Mouse (Mus musculus) layer of hippocampus, adult 18-20 months (tissue): ENCODE results near the gene Rad51b. TPM values are rescaled to one million over a fixed set of nuclear protein-coding genes. Genes with fewer than 3 reads are reported as not detected.

ENCODE experiments used
- DNase-seq, 2 experiments: peaks; one replicate each; pipeline ENCODE4 v3.0.0; 2022; ENCODE audit warnings: low spot score in 2 of 2
- total RNA-seq, 2 experiments: library from RNA; stranded (reverse); gene quantifications; 2 replicates each; pipeline ENCODE4 v1.2.3; 2021

The Rad51b gene
- total RNA-seq, 2 experiments from 2014 or later = 0.17 TPM; not detected in 1

DNA sequence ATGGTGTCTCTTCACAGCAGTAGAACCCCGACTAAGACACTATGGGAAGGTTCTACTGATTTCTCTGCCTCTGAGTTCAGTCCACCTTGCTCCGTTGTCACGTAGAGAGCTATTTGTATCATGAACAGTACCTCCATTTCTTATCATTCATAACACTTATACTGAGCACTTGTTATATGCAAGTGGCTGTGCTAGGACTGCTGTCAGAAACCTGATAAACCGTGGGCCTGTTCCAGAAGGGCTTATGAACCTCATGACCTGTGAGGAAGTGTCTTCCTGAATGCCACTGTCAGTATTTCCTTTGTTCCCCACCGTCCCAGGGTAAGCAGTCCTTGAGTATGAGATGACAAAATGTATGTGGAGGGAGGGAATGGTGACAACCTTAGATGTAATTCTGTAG lies 181.7 kb downstream of the Rad51b start:
- no peak for DNase-seq

DNA sequence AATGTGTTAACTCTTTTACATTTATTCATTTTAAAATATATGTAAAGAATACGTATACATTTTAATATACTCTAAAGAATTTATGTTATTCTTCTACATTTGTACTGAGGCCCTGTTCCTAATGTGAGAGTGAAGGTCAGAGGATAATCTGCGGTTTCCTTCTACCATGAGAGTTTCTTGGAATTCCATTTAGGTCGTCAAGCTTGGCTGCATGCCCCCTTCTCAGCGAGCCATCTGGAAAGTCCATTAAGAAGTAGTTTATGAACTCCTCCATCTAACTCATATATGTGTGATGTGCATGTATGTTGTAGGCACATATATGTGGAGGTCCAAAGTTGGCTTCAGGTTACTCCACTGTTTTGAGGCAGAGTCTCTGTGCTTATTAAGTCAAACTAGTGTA lies 188.4 kb downstream of the Rad51b start:
- no peak for DNase-seq

DNA sequence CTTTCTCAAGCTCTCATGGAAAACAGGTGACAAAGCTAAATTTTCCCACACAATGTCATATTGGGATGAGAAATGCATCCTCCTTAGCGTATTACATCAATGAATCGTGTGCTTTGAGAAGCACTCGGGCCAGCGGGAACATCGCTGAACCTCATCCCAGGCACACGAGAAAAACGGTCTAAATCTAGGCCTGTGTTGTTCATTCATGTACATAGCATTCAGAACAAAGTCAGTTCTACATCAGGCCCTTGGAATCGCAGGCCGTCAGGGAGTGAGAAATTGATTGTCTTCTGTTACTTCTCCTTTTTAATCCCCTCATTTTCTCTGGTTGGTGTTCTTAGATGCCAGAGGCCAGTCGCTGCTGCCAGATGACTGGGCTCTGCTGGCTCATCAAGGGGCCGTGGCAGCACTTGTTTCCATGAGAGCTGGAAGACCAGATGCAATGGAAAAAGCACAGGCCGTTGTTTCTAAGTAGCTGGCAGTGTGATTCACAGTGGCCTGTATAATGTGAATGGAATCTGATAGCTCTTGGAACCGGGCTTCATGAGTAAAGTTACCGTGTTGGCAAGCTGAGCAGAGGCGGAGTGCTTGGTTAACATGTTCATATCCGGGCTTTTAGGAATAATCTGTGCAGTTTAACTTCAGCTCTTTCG lies 191.6 kb downstream of the Rad51b start:
- peak; percentile 16 to 46 for DNase-seq

DNA sequence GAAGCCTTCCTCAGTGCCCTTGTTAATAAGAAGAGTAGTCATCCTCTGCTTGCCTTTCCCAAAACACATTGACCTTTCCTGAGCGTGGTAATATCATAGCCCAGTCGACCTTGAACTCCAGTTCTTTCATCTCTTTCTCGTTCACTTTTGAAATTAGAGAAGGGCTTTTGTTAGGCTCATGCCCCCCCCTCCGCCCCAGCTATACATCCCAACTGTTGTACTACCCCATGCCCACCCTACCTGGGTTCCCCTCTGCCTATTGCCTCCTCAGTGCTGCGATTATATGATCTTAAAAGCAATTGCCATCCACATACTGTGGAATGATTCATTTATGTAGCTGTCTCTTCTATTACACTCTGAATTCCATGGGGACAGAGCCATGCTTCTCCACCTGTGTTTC lies 193.5 kb downstream of the Rad51b start:
- no peak for DNase-seq

DNA sequence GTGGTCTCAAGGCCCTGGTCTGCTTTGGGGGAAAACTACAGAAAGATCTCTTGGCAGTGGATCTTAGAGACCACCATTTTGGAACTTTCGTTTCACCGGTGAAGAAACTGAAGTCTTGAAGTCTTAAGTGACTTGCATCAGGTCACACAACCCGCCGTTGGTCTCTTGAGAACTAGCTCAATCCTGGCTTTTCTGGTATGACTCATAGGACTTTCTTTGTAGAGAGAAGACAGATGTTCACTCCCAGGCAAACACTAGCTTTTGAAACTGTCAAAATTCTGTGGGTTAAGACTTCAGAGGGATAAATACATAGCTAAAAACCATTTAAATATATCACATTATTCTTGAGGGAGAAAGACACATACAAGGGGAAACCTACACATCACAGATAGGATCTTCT lies 195.1 kb downstream of the Rad51b start:
- DNase-seq = no peak

DNA sequence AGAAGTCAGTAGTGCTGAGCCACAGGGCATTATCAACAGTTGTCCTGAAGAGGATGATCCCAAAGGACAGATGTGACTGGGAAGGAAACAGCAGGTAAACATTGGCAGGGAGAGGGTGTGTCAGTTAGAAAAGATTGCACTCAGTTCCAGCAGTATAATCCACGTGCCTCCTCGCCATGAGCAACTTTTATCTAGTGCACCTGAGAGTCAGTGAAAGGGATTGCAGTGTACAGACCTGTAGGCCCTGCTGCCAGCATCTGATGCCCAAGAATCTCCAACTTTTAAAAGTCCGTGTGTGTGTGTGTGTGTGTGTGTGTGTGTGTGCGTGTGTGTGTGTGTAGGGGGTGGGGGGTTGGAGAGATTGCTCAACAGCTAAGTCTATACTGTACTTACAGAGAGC lies 195.5 kb downstream of the Rad51b start:
- DNase-seq = no peak

DNA sequence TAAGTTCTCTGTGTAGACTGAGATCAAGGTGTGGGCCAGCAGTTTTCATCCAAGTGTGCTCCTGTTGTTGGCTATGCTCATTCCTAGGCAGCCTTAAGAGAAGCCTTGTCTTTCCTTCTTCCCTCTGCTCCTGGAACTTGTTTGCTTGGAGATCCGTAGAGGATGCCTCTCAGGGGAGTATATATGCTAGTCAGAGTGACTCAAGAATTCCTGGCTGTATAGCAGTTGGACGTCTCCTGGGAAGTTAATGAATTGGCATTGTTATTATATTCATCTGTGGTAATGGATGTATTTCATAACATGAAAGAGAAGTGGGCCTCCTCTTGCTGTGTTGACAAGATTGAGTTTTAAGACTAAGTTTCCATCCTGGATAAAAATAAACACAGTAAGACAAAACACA lies 196.4 kb downstream of the Rad51b start:
- DNase-seq = no peak

DNA sequence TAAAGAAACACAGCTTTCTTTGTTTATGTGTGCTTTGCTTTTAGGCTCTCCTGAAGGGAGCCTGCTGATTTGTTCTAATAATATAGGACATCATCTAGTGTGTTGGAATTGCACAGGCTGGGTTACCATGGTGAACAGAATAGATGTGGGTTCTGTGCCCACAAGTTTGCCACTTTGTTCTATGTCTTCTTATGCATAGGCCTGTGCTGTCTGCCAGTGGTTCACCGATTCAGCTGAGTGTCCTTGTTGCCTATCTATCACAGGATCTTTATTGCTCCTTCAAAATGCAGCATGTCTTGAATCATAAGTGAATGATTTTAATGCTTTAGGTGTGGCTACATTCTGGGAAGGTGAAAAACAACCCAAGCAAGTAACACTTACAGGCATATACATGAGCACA lies 201.2 kb downstream of the Rad51b start:
- peak in 1 of 2 experiments; percentile 61 for DNase-seq

DNA sequence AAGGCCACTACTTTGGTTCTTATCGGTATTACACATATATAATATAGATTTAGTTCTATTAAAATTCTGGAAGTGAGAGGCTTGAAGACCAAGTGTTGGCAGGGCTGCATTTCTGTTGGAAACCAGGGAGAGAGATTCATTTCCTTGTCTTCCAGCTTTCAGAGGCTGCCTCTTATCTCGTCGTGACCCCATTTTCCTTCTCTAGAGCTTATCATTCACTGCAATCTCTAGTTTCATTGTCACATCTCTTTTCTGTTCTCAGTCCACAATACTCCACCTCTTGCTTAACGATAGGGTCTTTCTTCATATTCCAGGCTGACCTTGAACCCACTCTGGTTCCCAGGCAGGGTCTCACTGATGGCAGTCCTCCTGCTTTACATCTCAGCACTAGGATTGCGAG lies 202.7 kb downstream of the Rad51b start:
- no peak for DNase-seq

DNA sequence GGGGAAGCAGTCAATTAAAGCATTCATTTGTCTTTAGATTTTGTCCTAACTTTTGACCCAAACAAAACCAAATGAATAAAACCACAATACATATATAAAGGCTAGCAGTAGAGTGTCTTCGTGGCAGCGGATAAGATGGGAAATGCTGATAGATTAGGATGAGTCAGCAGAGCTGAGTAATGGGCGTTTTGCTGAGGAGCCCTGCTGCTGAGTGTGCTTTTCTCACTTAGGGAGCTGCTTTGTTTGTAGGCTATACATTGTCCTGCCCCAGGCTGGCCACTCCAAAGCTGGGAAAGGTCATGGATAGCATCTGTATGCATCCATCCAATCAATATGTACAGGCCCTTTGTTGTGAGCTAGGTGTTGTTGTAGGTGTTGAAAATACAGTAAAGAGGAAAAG lies 204.8 kb downstream of the Rad51b start:
- no peak for DNase-seq

DNA sequence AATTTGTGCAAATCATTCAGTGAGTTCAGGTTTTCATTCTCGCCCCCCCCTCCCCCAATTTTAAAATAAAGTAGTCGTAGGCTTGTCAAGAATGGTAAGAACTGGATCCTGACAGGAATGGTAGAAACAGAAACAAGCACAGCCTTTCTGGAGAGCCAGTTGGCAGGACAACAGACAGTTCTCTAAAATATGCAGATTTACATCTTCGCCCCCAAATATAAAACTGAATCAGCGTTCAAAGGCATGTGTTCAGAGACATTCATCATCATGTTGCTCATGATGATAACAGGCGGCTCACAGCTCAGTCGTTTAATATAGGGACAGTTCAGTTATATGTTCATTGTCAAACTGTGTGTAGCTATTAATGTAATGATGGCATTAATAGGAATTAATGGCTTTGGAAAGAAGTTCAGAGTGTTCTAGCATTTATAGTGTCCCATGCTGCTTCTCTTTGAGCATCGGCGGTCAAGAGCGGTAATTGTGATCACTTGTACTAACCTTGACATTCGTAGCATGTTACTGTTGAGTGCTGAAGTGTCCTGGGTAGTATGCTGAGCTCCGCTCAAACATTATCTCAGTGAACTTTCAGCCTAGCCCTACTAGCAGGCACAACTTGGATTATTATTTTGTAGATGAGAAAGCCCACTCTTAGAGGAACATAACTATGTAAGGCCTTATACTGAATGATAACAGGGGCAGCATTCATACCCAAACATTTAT lies 205.9 kb downstream of the Rad51b start:
- DNase-seq = peak; percentile 40 to 71

DNA sequence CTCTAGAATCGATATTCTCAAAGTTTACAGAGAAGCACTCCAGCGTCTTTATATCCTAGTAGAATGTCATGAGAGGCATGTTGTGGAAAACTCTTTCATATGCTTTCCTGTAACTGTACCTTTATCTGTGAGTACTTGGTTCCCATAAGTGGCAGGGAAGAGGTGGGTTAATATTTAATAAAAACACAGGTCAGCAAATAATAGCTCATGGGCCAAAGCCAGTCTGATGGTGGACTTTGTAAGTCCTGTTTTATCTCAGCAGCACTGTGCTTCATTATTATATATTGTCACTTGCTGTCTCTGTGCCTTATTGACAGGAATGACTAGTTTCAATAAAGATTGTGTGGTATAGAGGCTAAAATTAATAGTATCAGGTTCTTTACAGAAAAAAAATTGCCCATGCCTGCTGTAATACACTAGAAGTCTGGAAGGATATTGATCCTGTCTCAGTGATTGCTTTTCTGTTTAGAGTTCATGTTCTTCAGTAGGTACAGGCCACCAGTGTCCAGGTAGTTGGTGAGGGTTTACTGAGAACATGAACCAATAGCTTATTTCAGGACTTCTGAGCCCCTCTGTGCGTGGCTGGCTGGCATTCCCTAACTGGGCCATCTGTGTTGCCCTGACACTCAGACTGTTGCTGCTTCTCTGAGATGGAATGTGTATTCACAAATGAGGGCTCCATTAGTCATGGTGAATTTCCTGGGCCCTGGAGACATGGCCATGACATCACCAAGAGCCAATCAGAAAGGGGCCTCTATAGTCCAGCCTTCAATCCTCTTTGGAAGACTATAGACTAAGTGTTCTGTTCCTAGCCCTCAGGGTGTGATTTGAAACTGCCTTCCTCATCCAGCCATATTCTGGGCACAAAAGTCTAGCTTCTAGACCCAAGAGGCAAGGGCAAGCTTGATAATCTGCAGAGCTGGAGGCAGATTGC lies 206.8 kb downstream of the Rad51b start:
- DNase-seq = peak; percentile 7 to 46

DNA sequence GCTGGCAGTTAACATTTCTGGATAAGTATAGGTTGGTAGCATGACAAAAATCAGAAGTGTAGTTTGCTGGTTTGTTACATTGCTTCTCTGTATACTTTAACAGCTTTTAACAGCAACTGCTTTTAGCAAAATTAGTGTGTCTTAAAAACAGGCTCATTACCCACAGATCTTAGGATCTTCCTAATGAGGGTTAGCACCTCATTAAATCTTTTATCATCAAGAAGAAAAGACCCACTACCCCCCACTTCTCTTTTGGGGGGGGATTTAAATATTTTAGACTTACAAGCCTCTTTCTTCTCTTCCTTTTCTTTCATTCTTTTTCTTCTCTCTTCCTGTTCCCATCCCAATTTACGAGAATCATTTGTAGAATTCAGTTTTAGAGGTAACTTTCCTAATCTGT lies 207.6 kb downstream of the Rad51b start:
- DNase-seq = no peak

DNA sequence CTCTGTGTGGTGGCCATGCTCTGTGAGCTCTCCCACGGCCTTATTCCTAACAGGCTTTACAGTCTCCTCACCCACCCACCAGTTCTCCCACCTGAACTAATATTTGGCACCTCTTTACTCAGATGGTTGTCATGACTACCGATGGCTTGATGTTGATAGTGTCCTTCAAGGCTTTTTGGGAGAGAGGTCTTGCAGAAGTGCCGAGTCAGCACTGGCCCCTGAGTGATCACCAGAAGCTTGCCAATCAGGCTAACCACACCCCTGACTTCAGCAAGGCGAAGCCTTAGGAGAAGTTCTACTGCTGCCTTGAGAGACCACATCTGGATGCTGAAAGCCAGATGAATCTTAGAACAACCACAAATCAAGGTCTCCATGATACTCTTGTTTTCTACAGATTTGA lies 209.3 kb downstream of the Rad51b start:
- DNase-seq = no peak

DNA sequence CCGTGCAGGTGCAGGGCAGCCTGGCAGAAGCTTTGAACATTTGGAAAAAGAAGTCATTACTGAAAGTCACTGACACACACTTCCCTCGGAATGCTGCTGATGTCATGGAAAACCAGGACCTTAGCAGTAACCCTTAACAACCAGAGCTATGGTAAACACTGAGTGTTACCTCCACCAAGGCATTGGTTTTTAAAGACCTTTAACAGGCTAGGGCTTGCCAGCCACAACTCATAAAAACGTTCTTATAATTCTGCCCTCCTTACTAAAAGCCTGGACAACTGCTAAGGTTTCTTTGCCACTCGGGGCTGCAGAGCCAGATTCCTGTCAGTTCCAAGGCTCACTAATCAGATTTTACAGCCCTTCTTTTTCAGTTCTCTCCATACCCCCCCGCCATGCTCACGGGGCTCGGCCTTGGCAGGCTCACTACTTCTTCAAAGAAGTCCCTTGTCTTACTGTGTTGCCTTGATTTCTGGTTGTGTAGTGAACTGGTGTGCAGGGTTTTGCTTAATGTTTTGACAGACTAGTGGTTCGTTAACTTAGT lies 210.1 kb downstream of the Rad51b start:
- DNase-seq = peak in 1 of 2 experiments; percentile 7

DNA sequence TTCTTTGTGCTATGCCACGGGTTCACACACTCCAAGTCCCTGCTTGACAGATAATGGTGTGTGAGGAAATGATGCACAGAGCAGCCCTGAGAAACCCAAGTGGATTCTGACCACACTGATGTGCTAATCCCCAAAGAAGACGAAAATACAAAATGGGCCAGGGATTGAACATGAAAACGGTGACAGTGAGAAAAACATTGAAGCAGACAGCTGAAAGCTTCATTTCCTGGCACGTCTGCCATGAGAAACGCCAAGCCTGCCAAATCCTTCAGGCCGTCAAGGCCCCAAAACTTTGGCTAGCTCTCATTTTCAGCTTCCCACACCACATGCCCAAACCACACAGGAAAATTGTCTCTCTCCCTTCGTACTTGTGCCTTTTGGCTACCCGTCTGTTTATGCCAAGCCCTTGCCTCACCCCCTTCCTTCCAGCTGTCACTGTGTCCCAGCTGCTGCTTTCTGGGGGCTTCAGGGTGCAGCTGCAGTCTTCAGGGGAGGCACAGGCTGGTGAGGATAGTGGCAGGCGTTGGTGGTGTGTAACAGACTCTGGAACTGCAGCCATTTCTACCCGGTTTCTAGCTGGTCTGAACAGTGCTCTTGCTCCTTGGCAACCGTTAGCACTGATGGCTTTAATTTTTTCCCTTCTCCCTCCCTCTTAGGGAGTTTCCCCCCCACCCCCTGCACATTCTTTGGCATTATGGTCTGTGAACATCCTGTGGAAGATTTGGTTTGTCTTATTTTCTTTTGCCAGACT lies 214.5 kb downstream of the Rad51b start:
- DNase-seq = peak; percentile 74 to 76

DNA sequence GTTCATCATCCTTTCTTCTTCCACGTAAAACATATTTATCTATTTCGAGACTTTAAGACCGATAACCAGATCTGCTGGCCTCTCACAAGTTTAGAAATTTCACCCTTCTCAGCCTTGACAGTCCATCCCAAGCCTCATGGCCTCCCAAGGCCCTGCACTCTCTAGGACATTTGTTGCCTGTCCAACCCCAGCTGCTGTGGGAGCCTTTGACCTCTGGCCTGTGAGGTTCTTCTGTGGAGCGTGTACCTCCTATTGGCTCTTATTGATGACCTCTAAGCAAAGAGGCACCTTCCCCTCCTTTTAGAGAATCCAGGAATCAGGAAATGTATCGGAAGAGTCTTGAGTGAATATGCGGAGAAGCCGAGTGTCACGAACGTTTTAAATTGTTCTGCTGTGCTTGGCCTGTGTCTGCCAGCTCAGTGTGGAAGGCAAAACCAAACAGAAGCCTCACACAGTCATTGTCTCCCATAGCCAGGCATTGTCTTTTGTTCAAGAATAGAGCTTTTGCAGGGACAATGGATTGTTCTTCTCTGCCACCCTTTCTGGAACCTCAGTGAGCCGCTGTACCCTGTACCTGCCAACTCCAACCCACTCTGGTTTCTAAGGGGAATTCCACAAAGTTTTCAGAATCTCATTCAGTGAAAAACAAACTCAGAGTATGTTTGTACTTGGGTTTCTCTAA lies 215.3 kb downstream of the Rad51b start:
- DNase-seq = peak; percentile 7 to 47

DNA sequence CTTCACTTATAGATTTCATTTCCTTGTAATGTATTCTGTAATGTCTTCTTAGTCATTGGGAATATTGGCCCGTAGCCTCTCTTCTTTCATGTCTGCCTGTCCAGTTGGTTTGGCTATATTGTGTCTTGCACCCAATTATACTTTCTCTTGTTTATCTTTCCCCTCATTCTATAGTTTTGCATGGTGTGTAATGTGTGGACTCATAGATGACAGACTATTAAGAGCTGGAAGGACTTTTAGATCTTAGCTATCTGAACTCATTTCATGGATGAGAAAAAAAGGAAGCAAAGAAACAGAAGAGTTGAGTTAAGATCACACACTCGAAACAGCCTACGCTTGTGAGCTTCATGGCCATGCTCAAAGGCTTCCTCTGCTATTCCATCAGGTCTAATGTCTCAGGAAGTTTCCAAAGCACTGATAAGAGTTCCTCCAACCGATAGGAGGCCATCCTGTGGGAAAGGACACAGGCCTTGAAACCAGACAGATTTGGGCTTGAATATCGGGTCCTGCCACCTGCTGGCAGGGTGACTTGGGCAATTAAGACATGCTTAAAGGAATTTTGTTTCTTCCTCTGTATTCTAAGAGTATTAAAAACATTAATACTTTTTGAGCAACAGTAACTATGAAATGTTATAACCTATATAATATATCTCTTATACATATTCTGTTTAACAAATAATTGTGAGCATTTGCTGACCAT lies 216.1 kb downstream of the Rad51b start:
- DNase-seq = no peak

DNA sequence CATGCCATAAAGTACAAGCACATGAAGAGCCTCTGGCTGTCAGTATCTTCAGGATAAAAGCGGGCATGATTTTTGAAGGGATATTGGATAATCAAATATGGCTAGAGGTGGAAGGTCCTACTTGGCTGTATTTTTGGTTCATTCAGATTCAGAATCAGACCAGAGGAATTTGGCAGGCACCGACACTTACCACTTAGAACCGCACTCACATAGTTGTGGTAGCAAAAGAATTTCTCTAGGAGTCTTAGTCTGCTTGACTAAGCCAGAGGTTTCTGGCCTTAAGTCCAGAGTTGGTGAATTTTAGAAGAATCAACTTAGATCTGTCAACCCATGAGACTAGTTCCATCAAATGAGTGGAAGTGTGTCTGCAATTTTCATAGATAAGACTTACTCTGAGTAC lies 217.6 kb downstream of the Rad51b start:
- DNase-seq = no peak

DNA sequence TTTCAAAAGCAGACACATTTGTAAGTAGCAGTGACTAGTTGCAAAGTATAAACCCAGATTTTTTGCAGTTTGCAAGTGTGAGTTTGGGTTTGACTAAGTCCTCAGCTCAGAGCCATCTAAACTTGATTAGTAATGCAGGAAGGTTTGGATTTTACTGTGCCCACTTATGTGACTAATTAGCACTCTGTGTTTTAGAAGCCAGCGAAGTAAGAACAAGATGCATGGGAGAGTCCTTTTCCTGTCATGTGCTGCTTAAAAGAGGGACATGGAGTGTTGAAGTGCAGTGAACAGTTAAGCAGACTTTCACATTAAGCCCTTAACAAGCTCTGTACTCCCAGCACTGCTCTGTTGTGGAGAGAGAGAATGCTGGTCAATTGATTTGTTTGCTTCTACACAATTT lies 225.3 kb downstream of the Rad51b start:
- DNase-seq = no peak
